Mouse (Mus musculus) layer of hippocampus, adult 8-10 months (tissue): ENCODE results near the gene Tmcc2. TPM values are rescaled to one million over a fixed set of nuclear protein-coding genes. Genes with fewer than 3 reads are reported as not detected.

Source experiments
- DNase-seq, 2 experiments: peaks; one replicate each; pipeline ENCODE4 v3.0.0; 2022; ENCODE audit warnings: low spot score in 2 of 2
- total RNA-seq, 4 experiments: library from RNA; stranded (reverse); gene quantifications; 2 replicates each; pipeline ENCODE4 v1.2.4; 2022

Gene Tmcc2
- total RNA-seq, 4 experiments from 2014 or later, result 201 to 235 (median 218) TPM

- no peak for DNase-seq
Observed at GRCm38 (mm10) chr1:132316625-132316994, 74.5 kb downstream of the Tmcc2 start.

- peak; percentile 58 to 65 for DNase-seq
Observed at GRCm38 (mm10) chr1:132315889-132316624, 75.0 kb downstream of the Tmcc2 start, which contains the start of gene Nuak2. Gene Nuak2 (plus strand): TSS chr1:132316126.

- DNase-seq, result peak in 1 of 2 experiments; percentile 48
Observed at GRCm38 (mm10) chr1:132312703-132313102, 78.4 kb downstream of the Tmcc2 start.

DNA sequence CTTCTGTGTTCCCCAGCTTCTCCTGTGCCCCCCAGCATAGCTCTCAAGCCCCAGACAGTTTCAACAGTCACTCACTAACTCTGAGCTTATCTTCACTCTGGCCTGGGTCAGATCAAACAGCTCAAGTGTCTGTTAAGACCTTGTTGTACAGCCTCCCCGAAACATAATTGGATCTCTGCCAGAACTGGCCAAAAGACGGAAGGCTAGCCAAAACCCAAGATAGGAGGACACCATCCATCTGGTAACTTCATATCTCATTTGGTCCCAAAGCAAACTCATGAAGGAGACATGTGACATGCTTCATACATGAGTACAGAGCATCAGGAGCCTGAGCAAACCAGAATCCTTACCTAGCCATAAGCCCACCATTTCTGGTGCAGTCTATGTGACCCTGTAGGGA lies 79.0 kb downstream of the Tmcc2 start:
- DNase-seq, result no peak

DNA sequence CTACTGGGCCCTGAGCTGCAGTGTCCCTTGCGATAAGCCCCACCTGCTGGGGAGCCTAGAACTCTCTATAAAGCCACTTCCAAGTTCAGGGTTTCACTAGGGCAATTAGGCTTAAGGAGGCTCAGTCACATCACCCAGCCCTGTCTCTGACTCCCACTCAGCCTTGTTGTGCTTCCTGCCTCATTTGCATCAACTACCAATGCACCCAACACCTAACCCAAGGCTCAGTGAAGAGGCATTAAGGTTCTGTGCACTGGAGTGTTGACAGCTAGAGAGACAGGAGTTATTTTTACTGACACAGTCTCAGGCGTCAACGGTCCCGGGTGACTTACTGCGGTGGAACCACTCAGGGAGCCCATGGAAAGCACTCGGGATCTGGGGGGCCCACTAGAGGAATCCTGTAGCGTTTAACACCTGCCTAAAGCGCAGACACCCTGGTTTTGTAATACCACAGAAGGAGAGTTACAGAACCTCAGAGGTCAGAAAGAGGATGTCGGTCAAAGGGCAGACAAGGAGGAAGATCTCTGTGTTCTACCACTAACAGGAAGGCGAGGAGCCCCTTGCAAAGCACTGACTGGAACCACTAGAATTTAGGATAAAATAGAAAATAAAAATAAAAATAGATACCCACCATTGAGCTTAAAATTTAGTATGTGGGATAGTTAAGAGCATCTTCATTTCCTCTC lies 79.8 kb downstream of the Tmcc2 start:
- DNase-seq, result no peak

- no peak for DNase-seq
Observed at GRCm38 (mm10) chr1:132310754-132311153, 80.3 kb downstream of the Tmcc2 start.

- no peak for DNase-seq
Observed at GRCm38 (mm10) chr1:132308674-132309073, 82.4 kb downstream of the Tmcc2 start.

DNA sequence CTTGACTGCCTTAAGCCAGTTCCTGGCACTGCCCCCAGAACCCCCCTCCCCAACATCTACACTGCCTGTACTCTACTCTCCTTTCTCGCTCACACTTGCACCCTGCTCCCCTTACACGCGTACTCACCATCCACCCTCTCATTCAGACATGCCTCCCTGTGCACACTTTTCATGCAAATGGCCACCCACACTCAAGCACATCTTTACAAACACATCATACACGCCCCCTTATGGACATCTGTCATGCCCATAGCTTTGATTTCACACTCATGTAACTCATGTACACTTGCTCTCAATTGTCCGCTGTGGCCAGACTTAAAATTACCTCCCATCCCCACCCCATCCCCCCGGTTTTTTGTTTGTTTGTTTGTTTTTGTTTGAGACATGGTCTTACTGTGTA lies 83.1 kb downstream of the Tmcc2 start:
- DNase-seq, result no peak

- DNase-seq, result no peak
Observed at GRCm38 (mm10) chr1:132306808-132307207, 84.3 kb downstream of the Tmcc2 start.

Other genes starting within 250 kb of the Tmcc2 start
- 1 to 10 TPM in 2 of 4 experiments, under 1 TPM in 2; 0.30 to 1.3 (median 0.83) TPM for gene Lemd1, start 199.8 kb downstream of the Tmcc2 start, total RNA-seq
- gene AC124108.1, start 199.8 kb downstream of the Tmcc2 start, total RNA-seq, result under 1 TPM; 0.69 to 0.92 (median 0.77) TPM
- gene Gm10188, start 161.5 kb downstream of the Tmcc2 start, total RNA-seq, result not detected
- 1 to 10 TPM; 5.1 to 6.2 (median 5.7) TPM for gene Klhdc8a, start 92.7 kb downstream of the Tmcc2 start, total RNA-seq
- 1 to 10 TPM; 1.2 to 2.0 (median 1.9) TPM for gene Nuak2, start 75.2 kb downstream of the Tmcc2 start, total RNA-seq
- gene Dstyk, start 26.3 kb upstream of the Tmcc2 start, total RNA-seq, result 10 to 100 TPM; 41.2 to 53.1 (median 47.5) TPM
- gene Rbbp5, start 86.1 kb upstream of the Tmcc2 start, total RNA-seq, result 10 to 100 TPM; 57.2 to 73.3 (median 65.9) TPM
- gene Tmem81, start 114.9 kb upstream of the Tmcc2 start, total RNA-seq, result 1 to 10 TPM; 5.9 to 6.5 (median 6.3) TPM
- gene Cntn2, start 152.0 kb upstream of the Tmcc2 start, total RNA-seq, result 100 to 1,000 TPM in 1 of 4 experiments, 10 to 100 TPM in 3; 74.6 to 104 (median 85.8) TPM